Mouse (Mus musculus): ENCODE measurements around the gene Foxp3.

GRCm38 (mm10) chrX:7595371-7595770, 21.9 kb downstream of the Foxp3 start:
- TF ChIP-seq CTCF (IDR thresholded peaks at IDR 0.05; ENCODE audit: low read depth) (no peak), EP300 (IDR thresholded peaks at IDR 0.05; ENCODE audit: low read depth) (no peak)

All from liver, postnatal 0 days (tissue).